8 mouse cellular contexts compared by ENCODE assay signal in genomic region chr8:84192023-84192422, GRCm38 (mm10). TPM values are rescaled to one million over a fixed set of nuclear protein-coding genes. Genes with fewer than 3 reads are reported as not detected.
DNase-seq lines count a peak whose midpoint lies in the region; ATAC-seq lines count a peak whose summit lies in the region.

No protein-coding gene starts in this region.

- H3K36me3 ChIP-seq in lung, embryonic 15.5 days: no peaks in the 10 kb centered on the region

- 34% methylated on average over 13 of the region's 13 CpGs for WGBS in lung, embryonic 15.5 days

- peak overlapping the region; percentile 95 for H3K27ac ChIP-seq in lung, embryonic 15.5 days

- ATAC-seq in common myeloid progenitor, adult 5-6 weeks (replicated peaks; ENCODE audit: low read depth, poor library complexity, severe bottlenecking): peak; percentile 67
- ATAC-seq in lung, embryonic 15.5 days (ENCODE audit: borderline replicate concordance, extremely low read depth, low FRiP score, low TSS enrichment): peak; percentile 80
- peak; percentile 78 for ATAC-seq in neutrophil, adult 5-6 weeks (ENCODE audit: extremely low read depth, insufficient number of reproducible peaks, low FRiP score, poor library complexity, severe bottlenecking)

- no peaks in the 10 kb centered on the region for H3K27me3 ChIP-seq in lung, embryonic 15.5 days

- H3K9ac ChIP-seq in lung, embryonic 15.5 days: peak overlapping the region; percentile 29; the same call in 1 of the 2 replicates

- DNase-seq in ovary, postnatal 36 days (ENCODE audit: low spot score): peak; percentile 55
- no peak for DNase-seq in ovary, postnatal 14 days (ENCODE audit: low spot score)
- peak; percentile 86 for DNase-seq in heart, adult 8-10 months (ENCODE audit: low spot score)
- peak; percentile 55 for DNase-seq in kidney, adult 18-20 months
- DNase-seq in frontal cortex, postnatal 10 days (ENCODE audit: low spot score in 2 of 2): no peak

- H3K9me3 ChIP-seq in lung, embryonic 15.5 days: no peaks in the 10 kb centered on the region

- peak overlapping the region; percentile 29 for H3K4me3 ChIP-seq in lung, embryonic 15.5 days

- peak overlapping the region; percentile 51 for H3K4me2 ChIP-seq in lung, embryonic 15.5 days

- H3K4me1 ChIP-seq in lung, embryonic 15.5 days: peaks cover 43% of the 10 kb centered on the region

RNA-seq across cellular contexts. Expression of gene Nanos3, which starts 7.0 kb away (rescaled TPM):
- total RNA-seq in common myeloid progenitor, adult 5-6 weeks (2017): not detected in 2 replicates
- 1 to 10 TPM in 3 of 4 experiments, under 1 TPM in 1; 0.98 to 1.7 (median 1.5) TPM for total RNA-seq in heart, adult 8-10 months (2022)
- 2.7 and 3.2 TPM in 2 replicates for polyA plus RNA-seq in lung, embryonic 15.5 days (2015; fragmentation: Nextera tagmentation; extraction: Ambion mirVana)
- not detected in 2 replicates for total RNA-seq in neutrophil, adult 5-6 weeks (2017)

RNA-seq across cellular contexts. Expression of gene 4930432K21Rik, which starts 44.2 kb away (rescaled TPM):
- total RNA-seq in common myeloid progenitor, adult 5-6 weeks (2017): 1.3 and 1.7 TPM in 2 replicates
- 1 to 10 TPM in 1 of 4 experiments, under 1 TPM in 3; 0.17 to 1.2 (median 0.31) TPM for total RNA-seq in heart, adult 8-10 months (2022)
- 1.7 TPM in 2 replicates for polyA plus RNA-seq in lung, embryonic 15.5 days (2015; fragmentation: Nextera tagmentation; extraction: Ambion mirVana)
- 0.93 and 2.7 TPM in 2 replicates for total RNA-seq in neutrophil, adult 5-6 weeks (2017)

RNA-seq across cellular contexts. Expression of gene Cc2d1a, which starts 44.3 kb away (rescaled TPM):
- total RNA-seq in common myeloid progenitor, adult 5-6 weeks (2017): 3.9 and 6.2 TPM in 2 replicates
- total RNA-seq in heart, adult 8-10 months (2022): 10 to 100 TPM; 10.9 to 14.6 (median 12.3) TPM
- 23.1 and 23.4 TPM in 2 replicates for polyA plus RNA-seq in lung, embryonic 15.5 days (2015; fragmentation: Nextera tagmentation; extraction: Ambion mirVana)
- total RNA-seq in neutrophil, adult 5-6 weeks (2017): 15.7 and 17.7 TPM in 2 replicates

RNA-seq across cellular contexts. Expression of gene Zswim4, which starts 44.8 kb away (rescaled TPM):
- 6.9 and 8.2 TPM in 2 replicates for total RNA-seq in common myeloid progenitor, adult 5-6 weeks (2017)
- 1 to 10 TPM; 6.6 to 8.0 (median 7.2) TPM for total RNA-seq in heart, adult 8-10 months (2022)
- polyA plus RNA-seq in lung, embryonic 15.5 days (2015; fragmentation: Nextera tagmentation; extraction: Ambion mirVana): 13.6 and 14.2 TPM in 2 replicates
- 23.6 and 28.4 TPM in 2 replicates for total RNA-seq in neutrophil, adult 5-6 weeks (2017)

RNA-seq across cellular contexts. Expression of gene D8Ertd738e, which starts 57.5 kb away (rescaled TPM):
- total RNA-seq in common myeloid progenitor, adult 5-6 weeks (2017): 55.9 and 70.9 TPM in 2 replicates
- total RNA-seq in heart, adult 8-10 months (2022): 100 to 1,000 TPM; 165 to 232 (median 189) TPM
- 320 and 350 TPM in 2 replicates for polyA plus RNA-seq in lung, embryonic 15.5 days (2015; fragmentation: Nextera tagmentation; extraction: Ambion mirVana)
- 130 and 147 TPM in 2 replicates for total RNA-seq in neutrophil, adult 5-6 weeks (2017)

Comparison
In these comparisons a context has a peak if more than half of its experiments do, and no peak if none do; other contexts are left out.
1. DNase-seq: peak in ovary, postnatal 36 days (single experiment), heart, adult 8-10 months (single experiment) and kidney, adult 18-20 months (single experiment); none in ovary, postnatal 14 days (single experiment) and frontal cortex, postnatal 10 days (0 of 2).
2. Peak in every context shown above with its lines, with median percentiles within 50 percentile points of each other: ATAC-seq.